Mouse (Mus musculus): ENCODE measurements around the gene Myo1a.

- TF ChIP-seq CTCF (IDR thresholded peaks at IDR 0.05; ENCODE audit: control insufficient read depth, insufficient read depth, insufficient read length) (no peak), MAX (IDR thresholded peaks at IDR 0.05) (no peak), FOSL1 (IDR thresholded peaks at IDR 0.05; ENCODE audit: insufficient read depth, low read length, poor library complexity, severe bottlenecking) (no peak), USF1 (IDR thresholded peaks at IDR 0.05; ENCODE audit: low read depth) (no peak)
These were observed 1.7 kb upstream of the Myo1a start for GRCm38 (mm10) chr10:127703299-127703698.

Measured in C2C12 (cell line).